Mouse (Mus musculus): ENCODE measurements around the gene Synpo2. TPM values are rescaled to one million over a fixed set of nuclear protein-coding genes. Genes with fewer than 3 reads are reported as not detected.
A peak's percentile ranks its signal among the peaks of the same experiment; 100 is the strongest.
"Not testable (repeated sequence)": the region's sequence is repeated elsewhere in the genome, so short reads cannot be mapped to it uniquely, and the experiment has no call there.

Synpo2 gene
- polyA plus RNA-seq, 1 experiment from 2014 or later: 1.1 TPM

DNA sequence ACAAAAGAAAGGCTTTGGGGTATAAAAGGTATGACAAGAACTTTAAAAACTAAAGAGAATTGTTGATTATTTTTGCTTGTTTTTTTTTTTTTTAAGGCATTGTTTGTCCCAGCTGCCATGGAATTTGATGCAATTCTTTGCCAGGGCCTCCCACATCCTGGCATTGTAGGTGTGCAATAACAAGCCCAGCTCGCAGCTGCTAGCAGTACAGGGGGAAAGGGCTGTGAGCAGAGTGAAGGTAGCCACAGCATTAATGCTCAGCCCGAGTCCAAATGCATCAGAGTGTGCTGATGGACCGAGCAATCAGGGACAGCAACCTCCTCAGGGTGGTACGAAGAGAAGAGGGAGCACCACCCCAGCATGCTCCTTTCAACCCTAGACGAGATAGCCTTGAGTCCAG lies 96.3 kb downstream of the Synpo2 start:
- Histone ChIP-seq H3K4me1 (ENCODE audit: control insufficient read depth, insufficient read depth, low read length) (no peaks in the 10 kb centered on the region), H3K9ac (replicated peaks; ENCODE audit: low read length) (no peak overlapping the region), H3K4me2 (ENCODE audit: low read length) (no peak overlapping the region), H3K4me3 (replicated peaks; ENCODE audit: low read depth, low read length) (no peak overlapping the region), H3K36me3 (ENCODE audit: control insufficient read depth, insufficient read depth, low read length) (no peaks in the 10 kb centered on the region), H3K27me3 (ENCODE audit: control insufficient read depth, insufficient read depth, low read length) (no peaks in the 10 kb centered on the region), H3K27ac (replicated peaks; ENCODE audit: low read depth, low read length) (no peak overlapping the region), H3K9me3 (ENCODE audit: control insufficient read depth, low read length) (no peaks in the 10 kb centered on the region)
- DNase-seq (no peak), ATAC-seq (ENCODE audit: low FRiP score, low TSS enrichment) (no peak)
- 72% methylated on average over 5 of the region's 5 CpGs for WGBS

DNA sequence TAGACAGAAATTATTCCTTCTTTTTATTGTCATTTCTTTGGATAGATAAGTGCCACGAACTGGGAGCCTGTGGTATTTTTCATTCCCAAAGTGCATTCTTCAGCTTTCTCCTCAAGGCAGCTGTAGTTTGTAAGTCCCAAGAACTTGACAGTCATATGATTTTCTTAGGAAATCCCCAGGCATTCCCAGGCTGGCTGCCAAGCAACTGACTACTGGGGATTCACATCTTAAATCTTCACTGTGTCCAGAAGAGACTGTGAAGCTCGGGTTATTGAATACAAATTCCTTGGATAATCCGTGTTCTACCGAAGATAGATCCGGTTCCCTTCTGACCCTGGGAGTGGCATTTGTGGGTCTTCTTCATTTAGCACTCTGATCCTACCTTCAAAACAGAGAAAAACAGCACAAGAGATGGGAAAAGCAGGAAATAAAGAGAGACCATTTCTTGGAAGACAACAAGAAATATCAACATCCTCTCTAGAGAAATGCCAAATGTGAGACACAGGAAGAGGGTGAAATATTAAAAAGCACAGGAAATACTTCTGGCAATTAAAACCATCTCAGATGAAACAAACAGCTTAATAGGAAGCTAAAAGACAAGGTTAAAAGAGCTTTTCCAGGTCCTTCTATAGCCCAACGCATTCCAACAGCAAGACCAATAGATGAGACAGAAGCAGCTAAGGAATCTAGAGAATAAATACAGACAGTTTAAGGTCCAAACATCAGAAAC lies 97.5 kb downstream of the Synpo2 start:
- H3K36me3 ChIP-seq (ENCODE audit: control insufficient read depth, insufficient read depth, low read length): no peaks in the 10 kb centered on the region
- ATAC-seq (ENCODE audit: low FRiP score, low TSS enrichment): no peak
- 54% methylated on average over 6 of the region's 6 CpGs for WGBS
- no peaks in the 10 kb centered on the region for H3K9me3 ChIP-seq (ENCODE audit: control insufficient read depth, low read length)
- no peak overlapping the region for H3K4me3 ChIP-seq (replicated peaks; ENCODE audit: low read depth, low read length)
- H3K27ac ChIP-seq (replicated peaks; ENCODE audit: low read depth, low read length): no peak overlapping the region
- DNase-seq: peak; percentile 25
- no peak overlapping the region for H3K9ac ChIP-seq (replicated peaks; ENCODE audit: low read length)
- no peaks in the 10 kb centered on the region for H3K4me1 ChIP-seq (ENCODE audit: control insufficient read depth, insufficient read depth, low read length)
- H3K27me3 ChIP-seq (ENCODE audit: control insufficient read depth, insufficient read depth, low read length): no peaks in the 10 kb centered on the region
- H3K4me2 ChIP-seq (ENCODE audit: low read length): no peak overlapping the region

DNA sequence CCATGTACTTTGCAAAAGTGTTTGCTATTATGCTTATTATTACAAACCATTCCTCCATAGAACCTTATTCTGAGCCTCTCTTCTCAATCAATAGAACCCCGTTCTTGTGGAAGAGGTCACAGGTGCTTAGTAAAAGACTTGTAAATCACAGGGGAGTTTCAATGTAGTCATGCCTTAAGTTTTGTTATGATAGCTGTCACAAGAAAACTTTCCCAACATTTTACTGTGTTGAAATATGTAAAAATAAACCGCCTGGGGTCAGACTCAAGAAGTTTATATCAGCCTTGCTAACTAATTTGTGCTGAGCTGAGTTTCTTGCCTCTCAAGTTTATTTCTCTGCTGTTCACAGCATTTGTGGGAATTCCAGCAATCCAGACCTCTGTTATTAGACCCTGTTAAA lies 103.8 kb downstream of the Synpo2 start:
- Histone ChIP-seq H3K4me1 (ENCODE audit: control insufficient read depth, insufficient read depth, low read length) (no peaks in the 10 kb centered on the region), H3K4me2 (ENCODE audit: low read length) (no peak overlapping the region), H3K9ac (replicated peaks; ENCODE audit: low read length) (no peak overlapping the region), H3K36me3 (ENCODE audit: control insufficient read depth, insufficient read depth, low read length) (no peaks in the 10 kb centered on the region), H3K9me3 (ENCODE audit: control insufficient read depth, low read length) (no peaks in the 10 kb centered on the region), H3K27me3 (ENCODE audit: control insufficient read depth, insufficient read depth, low read length) (no peaks in the 10 kb centered on the region), H3K27ac (replicated peaks; ENCODE audit: low read depth, low read length) (no peak overlapping the region), H3K4me3 (replicated peaks; ENCODE audit: low read depth, low read length) (no peak overlapping the region)
- ATAC-seq (ENCODE audit: low FRiP score, low TSS enrichment): no peak
- DNase-seq: no peak
- WGBS: 80% methylated on average over 2 of the region's 2 CpGs

DNA sequence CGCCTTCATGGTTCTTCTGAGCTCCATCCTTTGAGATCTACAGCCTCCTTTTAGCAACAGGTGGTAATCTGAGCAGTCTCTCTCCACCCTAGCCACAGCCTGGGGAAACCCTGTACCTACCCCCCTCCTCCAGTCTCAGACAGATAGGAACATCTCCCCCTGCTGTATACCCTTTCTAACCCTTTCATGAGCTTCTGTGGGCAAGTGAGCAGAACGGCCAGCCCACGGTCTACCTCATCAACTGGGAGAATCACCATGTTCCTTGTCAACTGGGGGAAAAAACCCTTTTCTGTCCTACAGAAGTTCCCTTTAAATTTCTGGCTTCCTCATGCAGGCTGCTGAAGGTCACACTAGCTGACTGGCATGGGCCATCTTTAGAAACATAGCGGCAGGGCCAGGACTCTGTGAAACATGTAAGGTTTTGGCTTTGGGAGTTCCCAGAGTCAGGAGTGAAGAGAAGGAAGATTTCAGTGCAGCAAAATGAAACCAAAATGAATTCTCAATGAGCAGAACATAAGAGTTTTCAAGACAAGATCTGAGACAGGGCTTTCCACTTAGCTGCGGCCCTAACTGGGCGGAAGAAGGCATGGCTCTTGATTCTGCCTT lies 104.7 kb downstream of the Synpo2 start:
- Histone ChIP-seq H3K4me1 (ENCODE audit: control insufficient read depth, insufficient read depth, low read length) (no peaks in the 10 kb centered on the region), H3K9ac (replicated peaks; ENCODE audit: low read length) (no peak overlapping the region), H3K4me3 (replicated peaks; ENCODE audit: low read depth, low read length) (no peak overlapping the region), H3K9me3 (ENCODE audit: control insufficient read depth, low read length) (no peaks in the 10 kb centered on the region), H3K27ac (replicated peaks; ENCODE audit: low read depth, low read length) (no peak overlapping the region), H3K4me2 (ENCODE audit: low read length) (no peak overlapping the region), H3K27me3 (ENCODE audit: control insufficient read depth, insufficient read depth, low read length) (no peaks in the 10 kb centered on the region), H3K36me3 (ENCODE audit: control insufficient read depth, insufficient read depth, low read length) (no peaks in the 10 kb centered on the region)
- WGBS: 94% methylated on average over 6 of the region's 6 CpGs
- no peak for ATAC-seq (ENCODE audit: low FRiP score, low TSS enrichment)
- DNase-seq: no peak

DNA sequence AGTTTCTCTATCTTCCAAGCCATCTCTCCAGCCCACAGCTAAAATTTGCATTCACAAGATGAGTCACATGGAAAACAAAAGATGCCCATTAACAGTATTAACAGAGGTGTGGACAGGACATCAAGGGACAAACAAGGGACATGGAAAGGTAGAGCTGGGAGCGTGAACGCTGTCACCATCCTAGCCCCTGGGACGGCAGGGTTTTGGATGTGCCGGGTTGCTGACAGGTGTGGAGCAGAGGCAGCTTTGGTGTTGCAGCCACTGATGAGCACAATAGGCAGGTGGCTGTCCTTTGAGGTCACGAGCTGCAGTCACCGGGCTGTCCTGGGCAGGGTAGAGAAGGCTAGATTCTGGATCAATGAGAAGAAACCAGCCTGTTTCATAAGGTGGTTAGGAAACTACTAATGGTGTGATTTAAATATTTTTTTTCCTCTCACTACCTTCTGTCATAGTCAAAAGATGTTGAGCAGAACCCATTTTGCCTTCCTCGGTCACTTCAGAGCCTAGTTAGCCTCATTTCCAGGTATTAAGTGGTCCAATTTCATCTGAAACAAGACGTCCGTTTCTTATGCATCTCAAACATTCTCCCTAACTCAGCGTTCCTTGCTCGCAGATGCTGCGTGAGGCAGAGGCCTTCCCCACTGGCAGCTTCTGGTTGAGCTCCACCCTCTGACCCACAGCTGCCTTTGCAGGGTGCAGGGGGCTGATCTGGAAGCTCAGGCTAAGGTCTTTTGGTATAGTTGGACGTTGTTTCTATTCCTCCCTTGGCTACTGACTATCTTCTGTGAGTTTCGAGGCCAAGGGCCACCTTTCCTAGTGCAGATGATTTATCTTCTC lies 105.4 kb downstream of the Synpo2 start:
- no peaks in the 10 kb centered on the region for H3K36me3 ChIP-seq (ENCODE audit: control insufficient read depth, insufficient read depth, low read length)
- no peak for DNase-seq
- 85% methylated on average over 14 of the region's 14 CpGs for WGBS
- H3K9me3 ChIP-seq (ENCODE audit: control insufficient read depth, low read length): no peaks in the 10 kb centered on the region
- no peaks in the 10 kb centered on the region for H3K27me3 ChIP-seq (ENCODE audit: control insufficient read depth, insufficient read depth, low read length)
- no peak for ATAC-seq (ENCODE audit: low FRiP score, low TSS enrichment)
- no peak overlapping the region for H3K27ac ChIP-seq (replicated peaks; ENCODE audit: low read depth, low read length)
- H3K9ac ChIP-seq (replicated peaks; ENCODE audit: low read length): no peak overlapping the region
- no peak overlapping the region for H3K4me3 ChIP-seq (replicated peaks; ENCODE audit: low read depth, low read length)
- no peaks in the 10 kb centered on the region for H3K4me1 ChIP-seq (ENCODE audit: control insufficient read depth, insufficient read depth, low read length)
- no peak overlapping the region for H3K4me2 ChIP-seq (ENCODE audit: low read length)

DNA sequence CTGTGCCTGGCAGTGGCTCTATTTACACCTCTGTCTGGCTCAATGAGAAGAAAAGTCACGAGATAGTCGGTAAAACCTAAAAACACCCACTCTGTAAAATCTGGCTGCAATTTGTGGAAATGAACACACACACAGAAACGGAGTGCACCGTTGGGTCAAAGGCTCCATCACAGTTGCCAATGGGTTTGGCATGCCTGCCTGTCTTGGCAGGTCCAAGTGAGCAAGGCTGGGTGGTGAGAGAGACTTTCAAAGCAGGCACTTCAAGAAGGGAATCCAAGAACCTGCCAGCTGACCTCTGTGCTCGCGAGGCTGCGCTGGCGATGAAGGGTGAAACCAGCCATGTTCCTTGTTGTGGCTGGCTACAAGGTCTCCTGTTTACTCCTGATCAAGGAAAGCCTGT lies 107.2 kb downstream of the Synpo2 start:
- H3K27me3 ChIP-seq (ENCODE audit: control insufficient read depth, insufficient read depth, low read length): no peaks in the 10 kb centered on the region
- no peak for DNase-seq
- no peak for ATAC-seq (ENCODE audit: low FRiP score, low TSS enrichment)
- no peaks in the 10 kb centered on the region for H3K4me1 ChIP-seq (ENCODE audit: control insufficient read depth, insufficient read depth, low read length)
- WGBS: 83% methylated on average over 8 of the region's 8 CpGs
- H3K4me2 ChIP-seq (ENCODE audit: low read length): no peak overlapping the region
- no peak overlapping the region for H3K27ac ChIP-seq (replicated peaks; ENCODE audit: low read depth, low read length)
- H3K36me3 ChIP-seq (ENCODE audit: control insufficient read depth, insufficient read depth, low read length): no peaks in the 10 kb centered on the region
- no peak overlapping the region for H3K4me3 ChIP-seq (replicated peaks; ENCODE audit: low read depth, low read length)
- no peak overlapping the region for H3K9ac ChIP-seq (replicated peaks; ENCODE audit: low read length)
- no peaks in the 10 kb centered on the region for H3K9me3 ChIP-seq (ENCODE audit: control insufficient read depth, low read length)

DNA sequence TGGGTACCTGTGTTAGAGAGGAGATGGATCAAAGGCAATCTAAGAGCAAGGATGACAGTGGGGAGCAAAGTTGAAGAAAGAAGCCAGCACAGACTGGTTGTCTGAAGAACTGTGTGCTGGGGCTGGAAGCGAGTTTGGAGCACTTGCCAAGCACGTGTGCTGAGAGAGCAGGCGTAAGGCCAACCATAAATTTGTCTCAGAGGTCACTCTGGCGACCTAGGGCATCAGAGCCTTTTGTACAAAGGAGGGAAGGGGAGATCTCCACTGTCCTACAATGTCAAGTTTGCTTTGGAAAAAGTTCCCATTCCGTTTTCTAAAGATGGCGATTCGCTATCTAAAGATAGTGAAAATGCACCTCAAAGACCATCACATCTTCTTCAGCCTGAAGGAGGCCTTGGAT lies 107.9 kb downstream of the Synpo2 start:
- no peak overlapping the region for H3K4me2 ChIP-seq (ENCODE audit: low read length)
- WGBS: 84% methylated on average over 7 of the region's 7 CpGs
- H3K9me3 ChIP-seq (ENCODE audit: control insufficient read depth, low read length): no peaks in the 10 kb centered on the region
- no peak for ATAC-seq (ENCODE audit: low FRiP score, low TSS enrichment)
- H3K36me3 ChIP-seq (ENCODE audit: control insufficient read depth, insufficient read depth, low read length): no peaks in the 10 kb centered on the region
- no peak for DNase-seq
- H3K4me1 ChIP-seq (ENCODE audit: control insufficient read depth, insufficient read depth, low read length): no peaks in the 10 kb centered on the region
- H3K27ac ChIP-seq (replicated peaks; ENCODE audit: low read depth, low read length): no peak overlapping the region
- H3K9ac ChIP-seq (replicated peaks; ENCODE audit: low read length): no peak overlapping the region
- no peaks in the 10 kb centered on the region for H3K27me3 ChIP-seq (ENCODE audit: control insufficient read depth, insufficient read depth, low read length)
- no peak overlapping the region for H3K4me3 ChIP-seq (replicated peaks; ENCODE audit: low read depth, low read length)

DNA sequence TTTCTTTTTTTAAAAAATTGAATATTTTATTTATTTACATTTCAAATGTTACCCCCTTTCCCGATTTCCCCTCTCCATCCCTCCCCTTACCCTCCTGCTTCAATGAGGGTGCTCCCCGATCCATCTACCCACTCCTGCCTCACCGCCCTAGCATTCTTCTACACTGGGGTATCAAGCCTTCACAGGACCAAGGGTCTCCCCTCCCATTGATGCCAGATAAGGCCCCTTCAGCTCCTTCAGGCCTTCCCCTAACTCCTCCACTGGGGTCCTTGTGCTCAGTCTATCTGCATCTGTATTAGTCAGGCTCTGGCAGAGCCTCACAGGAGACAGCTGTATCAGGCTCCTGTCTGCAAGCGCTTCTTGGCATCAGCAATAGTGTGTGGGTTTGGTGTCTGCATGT lies 109.2 kb downstream of the Synpo2 start:
- 92% methylated on average over 4 of the region's 4 CpGs for WGBS

More for the DNA sequence above, 109.2 kb downstream of the Synpo2 start:
- H3K4me2 ChIP-seq (ENCODE audit: low read length); H3K4me3 ChIP-seq (replicated peaks; ENCODE audit: low read depth, low read length); H3K4me1 ChIP-seq (ENCODE audit: control insufficient read depth, insufficient read depth, low read length); H3K27me3 ChIP-seq (ENCODE audit: control insufficient read depth, insufficient read depth, low read length); H3K9me3 ChIP-seq (ENCODE audit: control insufficient read depth, low read length); DNase-seq; H3K36me3 ChIP-seq (ENCODE audit: control insufficient read depth, insufficient read depth, low read length); ATAC-seq (ENCODE audit: low FRiP score, low TSS enrichment); H3K27ac ChIP-seq (replicated peaks; ENCODE audit: low read depth, low read length); H3K9ac ChIP-seq (replicated peaks; ENCODE audit: low read length): not testable (repeated sequence)
